Mouse (Mus musculus) cortical plate, adult 2 months (tissue): ENCODE results near the gene Tmem132c.

Experiments used
- CTCF ChIP-seq: fragments of 200-500 bp; IDR thresholded peaks from 2 replicates; pipeline ENCODE4 v1.5.1; 2011; ENCODE audit warnings: mild to moderate bottlenecking, control low read depth, low read length; ENCODE audit not compliant: insufficient read depth; ENCODE audit errors: extremely low read depth
- POLR2A ChIP-seq: fragments of 200-500 bp; IDR thresholded peaks from 2 replicates; pipeline ENCODE4 v1.6.1; 2011; ENCODE audit warnings: mild to moderate bottlenecking, low read length, control low read depth; ENCODE audit not compliant: insufficient read depth; ENCODE audit errors: extremely low read depth

DNA sequence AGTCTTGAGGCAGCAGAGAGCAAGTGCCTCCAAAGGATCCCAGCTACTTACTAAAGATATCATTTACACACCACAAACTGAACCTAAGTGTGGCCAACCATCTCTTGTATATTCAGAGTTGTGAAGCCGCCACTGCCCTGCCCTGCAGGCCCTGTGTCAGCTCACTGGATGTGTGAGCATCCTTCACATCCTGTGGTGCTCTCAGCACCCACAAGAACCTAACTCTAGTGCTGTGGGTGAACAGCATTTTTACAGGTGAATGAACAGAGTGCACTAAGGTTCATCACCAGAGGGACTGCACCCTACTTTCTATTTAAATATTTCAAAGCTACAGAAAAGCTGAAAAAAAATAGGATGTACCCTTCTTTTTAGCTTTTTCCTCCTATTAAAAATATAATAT is 370.3 kb downstream of the Tmem132c start:
- TF ChIP-seq POLR2A (no peak), CTCF (no peak)
